Mouse (Mus musculus): ENCODE results near the gene Adsl. TPM values are rescaled to one million over a fixed set of nuclear protein-coding genes. Genes with fewer than 3 reads are reported as not detected.
"Not testable (repeated sequence)": the region's sequence is repeated elsewhere in the genome, so short reads cannot be mapped to it uniquely, and the experiment has no call there.

Gene Adsl
- 10 to 100 TPM; 58.3 to 60.1 TPM for total RNA-seq (2021)
- long read RNA-seq, experiment 1, transcript Adsl-201 (13 exons, 3,711 nt): major isoform, 44 of 49 reads
- long read RNA-seq, experiment 1, partial matches to known transcripts: 1 of 49 reads
- long read RNA-seq, experiment 1, other reads (novel, unspliced or antisense): 3 of 49 reads
- long read RNA-seq, experiment 2, transcript Adsl-201 (13 exons, 3,711 nt): major isoform, 104 of 127 reads
- long read RNA-seq, experiment 2, partial matches to known transcripts: 6 of 127 reads
- long read RNA-seq, experiment 2, other reads (novel, unspliced or antisense): 15 of 127 reads

DNA sequence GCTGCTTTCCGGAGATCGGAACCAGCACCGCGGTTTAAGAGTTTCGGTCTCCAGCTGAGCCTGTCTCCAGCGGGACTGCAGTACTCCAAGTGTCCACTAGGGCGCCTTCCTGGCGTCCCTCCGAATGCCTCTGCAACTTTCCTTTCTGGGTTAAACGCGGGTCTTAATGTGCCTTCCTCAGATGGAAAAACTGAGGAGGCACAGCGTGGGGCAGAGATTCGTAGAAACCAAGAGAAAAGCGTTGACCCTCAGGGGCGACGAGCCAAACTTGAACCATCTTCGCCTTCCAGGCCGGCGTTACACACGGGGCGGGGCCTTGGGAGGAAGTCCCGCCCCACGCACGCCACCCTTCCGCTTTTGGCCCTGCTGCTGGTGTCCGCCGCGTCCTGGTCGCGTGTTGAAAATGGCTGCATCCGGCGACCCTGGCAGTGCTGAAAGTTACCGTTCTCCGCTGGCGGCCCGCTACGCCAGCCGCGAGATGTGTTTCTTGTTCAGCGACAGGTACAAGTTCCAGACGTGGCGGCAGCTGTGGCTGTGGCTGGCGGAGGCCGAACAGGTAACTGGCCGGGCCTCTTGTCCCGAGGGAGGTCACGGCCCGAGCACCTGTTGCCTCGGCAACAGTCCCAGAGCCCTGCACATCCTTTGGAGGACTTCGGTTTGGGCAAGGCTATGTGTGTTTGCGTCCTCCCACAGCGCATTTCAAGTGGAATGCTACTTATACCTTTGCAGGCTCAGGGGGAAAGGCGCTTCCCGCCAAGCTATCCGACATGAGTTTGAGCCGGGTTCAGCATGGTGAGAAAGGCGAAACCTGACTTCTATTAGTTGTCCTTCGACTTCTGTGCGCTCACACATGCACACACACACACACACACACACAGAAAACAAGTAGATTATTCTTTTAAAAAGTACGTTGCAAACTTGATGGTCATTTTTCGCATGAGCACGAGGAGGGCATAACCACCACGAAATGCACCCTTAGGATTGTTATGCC, at the start of gene Adsl:
Gene Adsl, plus strand, starts transcription at position 346 of the 991 bp plus-strand sequence.
- DNase-seq (ENCODE audit: low spot score in 2 of 2): peak; percentile 75 to 77

DNA sequence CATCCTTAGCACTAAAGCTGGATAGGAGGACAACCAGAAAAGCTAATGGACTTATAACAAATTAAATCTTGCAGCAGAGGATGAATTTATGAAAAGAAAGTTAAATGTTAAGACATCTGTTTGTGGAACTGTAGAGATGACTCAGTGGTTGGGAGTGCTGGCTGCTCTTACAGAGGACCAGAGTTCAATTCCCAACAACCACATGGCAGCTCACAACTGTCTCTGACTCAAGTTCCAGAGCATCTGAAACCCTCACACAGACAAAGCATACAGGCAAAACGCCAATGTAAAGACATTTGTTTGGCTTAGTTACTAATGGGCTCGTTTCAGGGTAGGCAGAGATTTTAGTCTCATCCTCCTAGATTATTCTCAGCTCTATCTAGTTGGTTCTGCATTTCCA, 48.5 kb upstream of the Adsl start:
- DNase-seq (ENCODE audit: low spot score in 2 of 2): no peak

DNA sequence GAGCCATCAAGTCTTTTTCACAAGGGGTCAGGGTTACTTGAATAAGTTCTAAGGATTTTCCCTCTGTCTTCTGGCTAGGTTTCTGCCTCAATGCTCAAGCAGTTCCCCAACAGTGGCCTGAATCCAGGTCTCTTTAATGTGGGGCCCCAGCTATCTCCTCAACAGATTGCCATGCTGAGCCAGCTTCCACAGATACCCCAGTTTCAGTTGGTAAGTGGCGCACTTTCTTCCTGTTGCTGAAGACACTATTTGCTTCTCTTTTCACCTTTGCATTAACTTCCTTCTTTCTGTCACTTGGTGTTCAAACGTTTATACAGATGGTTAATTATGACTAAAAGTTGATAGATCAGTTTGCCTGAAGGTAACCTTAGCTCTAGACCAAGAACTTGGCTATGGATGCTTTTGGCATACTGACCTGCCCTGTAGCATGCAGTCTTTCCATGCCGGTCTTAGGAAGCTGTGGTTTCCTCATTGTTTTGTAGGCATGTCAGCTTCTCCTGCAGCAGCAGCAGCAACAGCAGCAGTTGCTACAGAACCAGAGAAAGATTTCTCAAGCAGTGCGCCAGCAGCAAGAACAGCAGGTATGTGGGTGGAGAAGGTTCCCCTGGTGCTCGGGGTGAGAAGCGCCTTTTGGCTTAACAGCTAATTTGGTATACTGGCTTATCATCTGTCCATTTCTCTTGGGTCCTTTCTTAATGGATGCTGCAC, 46.3 kb upstream of the Adsl start:
- DNase-seq (ENCODE audit: low spot score in 2 of 2): no peak

DNA sequence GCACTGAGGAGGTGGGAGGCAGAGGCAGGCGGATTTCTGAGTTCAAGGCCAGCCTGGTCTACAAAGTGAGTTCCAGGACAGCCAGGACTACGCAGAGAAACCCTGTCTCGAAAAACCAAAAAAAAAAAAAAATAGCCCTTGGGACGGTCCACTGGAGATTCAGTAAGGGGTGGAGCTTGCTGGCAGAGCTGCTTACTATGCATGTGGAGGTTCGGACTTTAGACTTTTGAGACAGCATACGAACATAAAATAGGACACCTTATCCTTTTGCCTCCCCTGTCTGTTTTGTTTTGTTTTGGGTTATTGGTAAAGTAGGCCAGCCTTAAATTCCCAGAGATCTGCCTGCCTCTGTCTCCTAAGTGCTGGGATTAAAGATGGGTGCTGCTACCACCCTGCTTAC, 43.5 kb upstream of the Adsl start:
- not testable (repeated sequence) for DNase-seq (ENCODE audit: low spot score in 2 of 2)

DNA sequence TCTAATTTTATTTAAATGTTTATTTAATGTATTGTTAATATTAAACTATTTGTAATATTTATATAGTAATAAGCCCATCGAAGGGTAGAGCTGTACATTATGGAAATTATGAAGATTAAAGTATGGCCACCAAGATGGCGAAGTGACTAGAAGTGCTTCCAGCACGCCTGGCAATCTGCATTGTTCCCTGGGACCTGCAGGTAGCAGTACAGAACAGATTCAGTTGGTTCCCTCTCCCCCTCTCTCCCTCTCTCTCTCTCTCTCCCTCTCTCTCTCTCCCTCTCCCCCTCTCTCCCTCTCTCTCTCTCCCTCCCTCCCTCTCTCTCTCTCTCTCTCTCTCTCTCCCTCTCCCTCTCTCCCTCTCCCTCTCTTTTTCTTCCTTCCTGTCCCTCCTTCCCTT, 38.1 kb upstream of the Adsl start:
- no peak for DNase-seq (ENCODE audit: low spot score in 2 of 2)

DNA sequence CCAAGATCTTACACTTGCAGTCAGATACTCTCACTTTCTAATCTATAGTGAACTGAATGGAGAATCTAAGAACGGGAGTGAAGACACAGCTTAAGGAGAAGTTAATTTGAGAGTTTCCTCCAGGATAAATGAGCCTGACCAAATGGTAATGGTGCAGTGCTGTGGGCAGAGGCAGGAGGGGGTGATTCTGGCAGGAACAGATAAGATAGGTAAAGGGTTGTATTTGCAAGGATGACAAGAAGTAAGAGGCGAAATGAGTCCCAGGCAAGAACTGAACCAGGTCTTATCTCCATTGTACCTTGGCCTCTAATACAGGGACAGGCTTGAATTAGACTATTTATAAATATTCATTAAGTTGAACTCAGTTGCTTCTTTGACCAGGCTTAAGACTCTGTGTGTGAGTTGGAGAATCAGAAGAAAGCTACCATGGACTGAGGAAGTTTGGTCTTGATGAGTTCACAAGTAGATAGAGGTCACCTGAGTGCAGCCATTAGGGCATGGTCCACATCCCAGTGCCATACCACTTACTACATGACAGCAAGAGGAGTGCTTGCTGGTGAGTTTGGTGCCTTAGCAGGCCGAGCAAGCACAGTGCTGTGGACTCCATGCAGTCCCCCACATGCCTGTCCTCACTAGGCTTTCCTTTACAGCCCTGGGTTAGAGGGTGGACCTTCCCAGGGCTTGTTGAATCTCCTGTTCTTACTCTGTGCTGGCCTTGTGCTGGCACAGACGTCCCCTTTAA, 37.3 kb upstream of the Adsl start:
- no peak for DNase-seq (ENCODE audit: low spot score in 2 of 2)

DNA sequence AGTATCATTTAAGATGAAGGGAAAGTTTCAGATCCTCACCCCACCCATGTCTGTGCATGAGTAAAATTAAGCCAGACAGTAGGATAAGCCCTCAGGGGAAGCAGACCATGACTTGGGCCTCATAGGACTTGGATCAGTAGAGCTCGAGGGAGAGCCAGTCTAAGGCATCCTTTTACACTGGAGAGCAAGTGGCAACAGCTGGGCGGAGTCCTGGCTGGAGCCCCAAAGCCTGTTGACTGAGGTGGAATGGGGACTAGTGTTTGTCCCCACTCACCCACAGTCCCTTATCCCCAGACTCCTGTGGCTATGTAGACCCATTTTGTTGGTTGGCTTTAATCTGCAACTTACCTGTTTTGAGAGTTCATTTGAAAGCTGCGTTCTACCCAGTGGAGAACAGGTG, 36.1 kb upstream of the Adsl start:
- no peak for DNase-seq (ENCODE audit: low spot score in 2 of 2)

DNA sequence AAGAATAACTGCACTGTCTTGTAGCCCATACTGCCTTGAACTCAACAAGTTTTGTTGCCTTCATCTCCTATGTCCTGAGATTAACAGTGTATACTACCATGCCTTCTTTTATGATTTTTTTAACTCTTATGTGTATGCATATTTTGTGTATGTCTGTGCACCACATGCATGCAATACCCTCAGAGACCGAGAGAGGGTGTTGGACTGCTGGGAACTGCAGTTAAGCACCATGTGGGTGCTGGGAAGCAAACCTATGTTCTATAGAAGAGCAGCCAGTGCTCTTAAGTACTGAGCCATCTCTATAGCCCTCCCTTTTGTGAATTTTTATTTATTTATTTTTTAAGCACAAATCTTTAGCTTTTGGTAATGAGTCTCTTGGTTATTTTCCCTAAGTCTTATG, 34.5 kb upstream of the Adsl start:
- DNase-seq (ENCODE audit: low spot score in 2 of 2): no peak

DNA sequence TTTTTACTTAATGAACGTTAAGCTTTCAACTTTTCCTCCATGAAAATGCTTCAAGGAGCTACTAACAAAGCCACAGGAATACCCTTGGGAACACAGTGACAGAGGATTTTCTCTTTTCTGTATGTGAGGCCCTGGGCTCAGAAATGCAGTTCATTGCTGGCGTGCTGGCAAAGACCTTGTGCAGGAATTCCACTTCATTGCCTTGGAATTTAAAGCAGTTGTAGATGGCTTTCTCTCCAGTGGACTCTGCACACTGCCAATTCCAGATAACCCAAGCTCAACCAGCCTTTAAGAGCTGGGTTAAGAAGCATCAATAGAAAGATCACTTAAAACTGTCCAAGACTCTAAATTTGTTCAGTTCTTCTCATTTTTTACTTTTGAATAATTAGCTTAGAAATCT, 32.4 kb upstream of the Adsl start:
- DNase-seq (ENCODE audit: low spot score in 2 of 2): no peak

DNA sequence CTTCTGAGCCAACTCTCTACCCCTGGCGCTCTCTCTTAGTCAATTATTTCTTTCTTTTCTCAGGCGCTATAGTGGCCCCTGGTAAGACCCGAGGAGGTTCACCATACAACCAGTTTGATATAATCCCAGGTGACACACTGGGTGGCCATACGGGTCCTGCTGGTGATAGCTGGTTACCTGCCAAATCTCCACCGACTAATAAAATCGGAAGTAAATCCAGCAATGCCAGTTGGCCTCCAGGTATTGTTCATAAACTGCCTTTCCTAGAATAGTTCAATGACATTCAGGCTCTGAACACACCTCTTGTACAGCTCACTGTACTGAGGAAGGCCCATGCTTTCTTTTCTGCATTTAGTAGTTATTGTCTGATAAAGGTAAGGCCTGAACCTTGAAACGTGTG, 31.7 kb upstream of the Adsl start:
- no peak for DNase-seq (ENCODE audit: low spot score in 2 of 2)

DNA sequence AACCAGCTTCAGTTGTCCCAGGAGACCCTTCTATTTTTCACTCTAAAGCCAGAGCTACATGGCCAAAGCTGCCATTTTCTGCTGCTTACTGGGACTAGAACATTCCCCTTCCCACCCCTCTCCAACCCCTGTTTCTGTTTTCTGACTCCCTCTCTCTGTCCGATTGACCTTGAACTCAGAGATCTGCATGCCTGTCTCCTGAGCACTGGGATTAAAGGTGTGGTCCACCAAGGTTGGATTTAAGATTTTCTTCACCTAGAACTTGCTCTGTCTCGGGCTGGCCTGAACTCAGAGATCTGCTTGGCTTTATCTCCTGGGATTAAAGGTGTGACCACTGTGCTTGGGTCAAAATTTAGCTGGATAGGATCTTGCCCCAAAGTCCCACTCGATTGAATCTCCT, 27.9 kb upstream of the Adsl start:
- DNase-seq (ENCODE audit: low spot score in 2 of 2): no peak

DNA sequence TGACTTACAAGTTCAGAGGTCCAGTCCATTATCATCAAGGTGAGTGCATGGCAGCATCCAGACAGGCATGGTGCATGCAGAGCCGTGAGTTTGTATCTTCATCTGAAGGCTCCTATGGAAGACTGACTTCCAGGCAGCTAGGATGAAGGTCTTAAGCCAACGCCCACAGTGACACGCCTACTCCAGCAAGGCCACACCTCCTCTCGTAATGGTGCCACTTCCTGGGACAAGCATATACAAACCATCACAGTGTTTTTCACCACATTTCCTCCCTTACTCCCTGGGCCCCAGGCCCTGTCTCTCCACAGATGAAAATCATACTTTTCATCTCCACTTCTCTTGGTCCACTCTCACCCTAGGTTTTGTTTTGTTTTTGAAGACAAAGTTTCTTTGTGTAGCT, 26.5 kb upstream of the Adsl start:
- no peak for DNase-seq (ENCODE audit: low spot score in 2 of 2)

DNA sequence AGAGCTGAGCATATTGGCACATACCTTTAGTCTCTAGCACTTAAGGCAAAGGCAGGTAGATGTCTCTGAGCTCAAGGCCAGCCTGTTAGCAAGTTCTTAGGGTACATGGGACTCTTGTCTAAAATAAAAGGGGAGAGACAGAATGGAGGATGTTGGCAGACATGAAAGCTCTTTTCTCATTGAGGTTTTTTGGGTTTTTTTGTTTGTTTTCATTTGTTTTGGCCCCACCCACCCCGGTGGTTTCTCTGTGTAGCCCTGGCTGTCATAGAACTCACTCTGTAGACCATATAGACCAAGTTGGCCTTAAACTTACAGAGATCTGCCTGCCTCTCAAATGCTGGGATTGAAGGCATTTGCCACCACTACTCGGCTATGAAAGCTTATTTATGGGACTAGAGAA, 24.1 kb upstream of the Adsl start:
- no peak for DNase-seq (ENCODE audit: low spot score in 2 of 2)

DNA sequence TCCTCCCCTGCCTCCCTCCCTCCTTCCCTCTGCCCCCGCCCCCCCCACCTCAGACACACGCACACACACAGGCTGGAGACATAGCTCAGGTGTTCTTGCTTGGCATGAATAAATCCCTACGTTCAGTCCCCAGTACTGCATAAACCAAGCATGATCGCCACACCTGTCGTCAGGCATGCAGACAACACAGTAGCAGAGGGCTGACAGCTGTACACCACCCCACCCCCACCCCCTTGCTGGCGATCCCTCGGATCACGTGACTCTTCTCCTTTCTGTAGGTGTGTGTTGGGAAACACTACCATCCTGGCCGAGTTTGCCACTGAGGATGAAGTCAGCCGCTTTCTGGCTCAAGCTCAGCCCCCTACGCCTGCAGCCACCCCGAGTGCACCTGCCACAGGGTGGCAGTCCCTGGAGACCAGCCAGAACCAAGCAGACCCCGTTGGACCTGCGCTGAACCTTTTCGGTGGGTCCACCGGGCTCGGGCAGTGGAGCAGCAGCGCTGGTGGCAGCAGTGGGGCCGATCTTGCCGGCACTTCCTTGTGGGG, 19.4 kb upstream of the Adsl start:
- no peak for DNase-seq (ENCODE audit: low spot score in 2 of 2)

DNA sequence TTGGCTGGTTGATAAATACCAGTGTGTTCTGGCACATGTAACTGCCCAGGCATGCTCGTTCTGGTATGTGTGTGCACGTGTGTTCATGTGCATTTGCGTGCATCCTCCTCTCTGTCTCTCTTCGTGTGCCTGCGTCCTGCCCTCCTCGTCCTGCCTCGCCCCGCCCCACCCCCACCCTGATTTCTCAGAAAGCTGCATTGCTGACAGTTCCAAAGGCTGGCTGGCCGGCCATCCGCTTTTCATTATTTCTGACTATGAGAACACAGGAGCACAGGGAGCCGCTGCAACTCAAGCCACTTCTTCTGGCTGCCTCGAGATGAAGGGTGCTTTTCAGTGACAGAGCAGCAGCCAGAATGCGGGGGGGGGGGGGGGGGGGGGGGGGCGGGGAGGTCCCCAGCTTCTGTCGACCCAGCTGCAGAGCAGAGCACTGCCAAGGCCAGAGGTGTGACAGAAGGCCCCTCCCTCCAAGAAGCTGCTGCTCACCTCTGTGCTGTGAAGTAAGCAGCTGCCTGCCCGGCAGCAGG, 18.2 kb upstream of the Adsl start:
- DNase-seq (ENCODE audit: low spot score in 2 of 2): no peak

DNA sequence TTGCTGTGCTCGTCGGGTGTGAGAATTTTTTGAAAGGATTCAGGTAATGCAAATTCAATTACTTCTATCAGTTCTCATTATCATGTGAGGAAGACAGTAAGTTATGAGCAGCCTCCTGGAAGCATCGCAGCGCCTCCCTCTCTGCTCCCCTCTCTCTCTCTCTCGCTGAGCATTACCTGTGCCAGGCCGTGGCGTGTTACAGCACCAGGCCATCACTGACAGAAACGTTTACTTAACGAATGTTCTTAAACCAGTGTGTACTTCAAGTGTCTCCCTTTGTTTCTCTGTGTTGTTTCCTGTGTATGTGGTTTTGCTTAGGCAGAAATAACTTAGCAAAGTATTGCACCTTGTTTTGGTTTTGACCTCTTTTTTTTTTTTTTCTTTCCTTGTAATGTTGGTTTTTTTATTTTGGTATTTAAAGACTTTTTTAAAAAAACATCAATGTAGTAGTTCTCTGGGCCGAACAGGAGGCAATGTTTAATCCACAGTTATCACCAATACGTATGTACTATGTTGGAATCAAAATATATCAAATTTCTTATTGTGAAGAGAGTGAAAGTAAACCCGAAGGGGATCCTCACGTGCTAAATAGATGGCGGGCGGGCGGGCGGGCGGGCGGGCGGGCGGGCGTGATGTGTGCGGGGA, 17.5 kb upstream of the Adsl start:
- not testable (repeated sequence) for DNase-seq (ENCODE audit: low spot score in 2 of 2)

DNA sequence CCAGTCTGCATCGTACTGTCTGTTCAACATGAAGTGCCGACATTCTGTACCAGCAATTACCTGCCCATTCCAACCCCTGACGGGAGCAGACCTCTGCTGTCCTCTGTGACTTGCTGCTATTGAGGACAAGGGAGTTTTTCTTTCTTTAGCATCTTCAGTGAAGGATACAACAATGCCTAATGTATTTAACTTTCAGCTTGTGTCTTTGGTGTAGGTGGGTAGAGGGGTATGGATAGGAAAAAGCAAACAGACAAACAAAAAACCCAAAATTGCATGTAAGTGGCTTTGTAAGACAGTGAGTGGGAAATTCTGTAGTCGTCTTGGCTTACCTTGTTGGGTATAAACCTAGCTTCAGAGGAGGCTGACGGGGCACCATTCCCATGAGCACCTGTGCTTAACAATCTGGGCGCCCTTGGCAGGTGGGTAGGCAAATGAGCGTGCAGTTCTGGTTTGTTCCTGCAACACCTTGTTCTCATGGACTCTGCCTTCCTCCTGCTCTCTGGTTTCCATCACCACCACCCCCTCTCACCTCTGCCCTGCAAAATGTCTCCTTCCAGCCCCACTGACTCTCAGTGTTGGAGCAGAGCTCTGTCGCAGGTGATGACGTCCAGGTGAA, 16.8 kb upstream of the Adsl start:
- no peak for DNase-seq (ENCODE audit: low spot score in 2 of 2)

DNA sequence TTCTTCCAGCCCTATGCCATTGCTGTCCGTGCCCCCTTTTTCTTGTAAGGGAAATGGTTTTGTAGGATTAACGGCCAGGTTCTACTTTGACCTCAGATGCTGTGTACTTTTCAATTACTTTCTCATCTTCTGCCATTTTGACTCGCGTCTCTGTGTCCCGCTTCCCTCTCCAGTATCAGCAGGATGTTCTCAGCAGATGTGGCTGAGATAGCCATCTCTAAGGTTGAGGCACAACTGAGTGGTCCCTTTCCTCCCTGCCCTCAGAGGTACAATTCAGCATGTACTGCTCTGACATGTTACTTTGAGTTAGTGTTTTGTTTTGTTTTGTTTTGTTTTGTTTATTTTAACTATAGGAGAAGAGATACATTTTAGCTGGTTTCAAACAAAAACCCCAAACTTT, 13.4 kb upstream of the Adsl start:
- no peak for DNase-seq (ENCODE audit: low spot score in 2 of 2)

DNA sequence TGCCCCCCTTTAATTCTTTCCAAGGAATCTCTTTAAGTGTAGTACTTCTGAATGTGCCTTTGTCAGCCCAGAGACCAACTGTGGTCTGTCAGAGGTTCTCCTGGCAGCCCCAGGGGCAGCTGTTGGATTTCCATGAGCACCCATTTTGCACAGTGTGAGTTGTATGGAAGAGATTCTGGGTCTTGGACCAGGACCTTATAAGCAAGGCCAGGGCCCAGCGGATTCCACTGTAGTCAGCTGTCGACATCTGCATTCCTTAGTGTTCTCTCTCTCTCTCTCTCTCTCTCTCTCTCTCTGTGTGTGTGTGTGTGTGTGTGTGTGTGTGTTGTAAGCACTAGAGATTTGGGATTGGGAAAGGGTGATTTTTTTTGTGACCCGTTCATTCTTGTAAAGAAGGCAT, 11.6 kb upstream of the Adsl start:
- no peak for DNase-seq (ENCODE audit: low spot score in 2 of 2)

DNA sequence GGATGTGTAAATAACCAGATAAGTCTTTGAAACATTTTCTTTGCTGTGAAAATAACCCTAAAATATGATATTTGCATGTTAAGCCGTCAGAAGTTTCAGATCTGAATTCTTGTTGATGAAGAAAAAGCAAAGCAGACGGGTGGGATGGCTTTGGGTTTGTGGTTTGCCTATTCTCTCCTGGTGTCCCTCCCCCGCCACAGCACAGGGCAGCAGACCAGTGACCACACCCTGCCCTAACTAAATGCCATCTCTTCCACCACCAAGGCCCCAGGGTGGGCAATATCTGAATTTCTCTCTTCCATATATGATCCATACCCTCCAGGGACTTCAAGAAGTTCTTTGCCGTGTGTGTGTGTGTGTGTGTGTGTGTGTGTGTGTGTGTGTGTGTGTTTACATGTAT, 9.7 kb upstream of the Adsl start:
- DNase-seq (ENCODE audit: low spot score in 2 of 2): no peak

Measured in adrenal gland, postnatal 4 days (tissue).